Mouse (Mus musculus) embryonic facial prominence, embryonic 12.5 days (tissue): ENCODE data around the gene Mark4. TPM values are rescaled to one million over a fixed set of nuclear protein-coding genes. Genes with fewer than 3 reads are reported as not detected.

ENCODE experiments used
- ATAC-seq: fragments of 200-750 bp; cut with Nextera tagmentation; 2 replicates; pipeline ENCODE4 v1.8.0; 2017; ENCODE audit not compliant: insufficient number of reproducible peaks, insufficient read depth, low FRiP score, low TSS enrichment
- H3K27ac ChIP-seq: fragments of 300-500 bp; sonication (generic); 2 replicates; pipeline ENCODE4 v1.5.1; 2016; ENCODE audit warnings: mild to moderate bottlenecking
- H3K27me3 ChIP-seq: fragments of 300-500 bp; sonication (generic); 2 replicates; pipeline ENCODE4 v1.6.1; 2016; ENCODE audit warnings: mild to moderate bottlenecking, moderate library complexity
- H3K36me3 ChIP-seq: fragments of 300-500 bp; sonication (generic); 2 replicates; pipeline ENCODE4 v1.6.1; 2016; ENCODE audit warnings: mild to moderate bottlenecking
- H3K4me1 ChIP-seq: fragments of 300-500 bp; sonication (generic); 2 replicates; pipeline ENCODE4 v1.6.1; 2016
- H3K4me2 ChIP-seq: fragments of 300-500 bp; sonication (generic); replicated peaks from 2 replicates; pipeline ENCODE4 v1.6.1; 2016; ENCODE audit warnings: mild to moderate bottlenecking, moderate library complexity
- H3K4me3 ChIP-seq: fragments of 300-500 bp; sonication (generic); 2 replicates; pipeline ENCODE4 v1.5.1; 2016; ENCODE audit warnings: mild to moderate bottlenecking
- H3K9ac ChIP-seq: fragments of 300-500 bp; sonication (generic); 2 replicates; pipeline ENCODE4 v1.6.1; 2016; ENCODE audit warnings: mild to moderate bottlenecking, moderate library complexity
- H3K9me3 ChIP-seq: fragments of 300-500 bp; sonication (generic); 2 replicates; pipeline ENCODE4 v1.6.1; 2016; ENCODE audit warnings: mild to moderate bottlenecking, moderate library complexity
- WGBS: fragments of 180-500 bp; shearing (Covaris S2); methylation state at CpG from one replicate; pipeline ENCODE4 v1.1.7; 2016; 5-methylcytosine and 5-hydroxymethylcytosine counted together
- polyA plus RNA-seq: library from polyadenylated mRNA; unstranded; fragments of >200 nt; fragmentation: Nextera tagmentation; extraction: Ambion mirVana; gene quantifications from 2 replicates; pipeline ENCODE4 v1.2.1, GENCODE M21; 2016

The Mark4 gene
- polyA plus RNA-seq, 1 experiment from 2014 or later = 16.3 TPM

GRCm38 (mm10) chr7:19494751-19495474 is 36.3 kb upstream of the Mark4 start:
- ATAC-seq = no peak
- peaks cover 13% of the 10 kb centered on the region; the same call in 1 of the 2 replicates for H3K4me1 ChIP-seq
- no peak overlapping the region for H3K4me3 ChIP-seq
- no peak overlapping the region for H3K4me2 ChIP-seq
- H3K9ac ChIP-seq = no peak overlapping the region
- H3K27me3 ChIP-seq = peaks cover 43% of the 10 kb centered on the region
- H3K27ac ChIP-seq = no peak overlapping the region
- 79% methylated on average over 25 of the region's 25 CpGs for WGBS
- H3K9me3 ChIP-seq = no peaks in the 10 kb centered on the region
- H3K36me3 ChIP-seq = no peaks in the 10 kb centered on the region

- no peak for ATAC-seq
- WGBS = 2% methylated on average over 26 of the region's 26 CpGs
- peak overlapping the region; percentile 49 for H3K4me2 ChIP-seq
- peaks cover 72% of the 10 kb centered on the region for H3K27me3 ChIP-seq
- H3K4me3 ChIP-seq = peak overlapping the region; percentile 26
- no peaks in the 10 kb centered on the region for H3K9me3 ChIP-seq
- H3K4me1 ChIP-seq = peaks cover 17% of the 10 kb centered on the region; the same call in 1 of the 2 replicates
- no peak overlapping the region for H3K9ac ChIP-seq
- 0 out of 2 replicates have a peak overlapping the region, but pooled peaks have one; percentile 23 for H3K27ac ChIP-seq
- no peaks in the 10 kb centered on the region for H3K36me3 ChIP-seq
Observed at GRCm38 (mm10) chr7:19491731-19492130, 33.1 kb upstream of the Mark4 start.

GRCm38 (mm10) chr7:19489525-19489924 is 30.9 kb upstream of the Mark4 start:
- no peak overlapping the region for H3K27ac ChIP-seq
- 9% methylated on average over 31 of the region's 31 CpGs for WGBS

GRCm38 (mm10) chr7:19486549-19486948 is 27.9 kb upstream of the Mark4 start:
- peaks cover 5% of the 10 kb centered on the region; the same call in 1 of the 2 replicates for H3K4me1 ChIP-seq
- no peak overlapping the region for H3K4me2 ChIP-seq
- no peak for ATAC-seq
- 88% methylated on average over 7 of the region's 7 CpGs for WGBS
- no peak overlapping the region for H3K9ac ChIP-seq
- no peaks in the 10 kb centered on the region for H3K9me3 ChIP-seq
- no peak overlapping the region for H3K4me3 ChIP-seq
- H3K27ac ChIP-seq = no peak overlapping the region
- H3K36me3 ChIP-seq = no peaks in the 10 kb centered on the region
- H3K27me3 ChIP-seq = peaks cover 54% of the 10 kb centered on the region

More at GRCm38 (mm10) chr7:19489525-19489924, 30.9 kb upstream of the Mark4 start:
- H3K36me3 ChIP-seq = no peaks in the 10 kb centered on the region
- no peak for ATAC-seq
- peaks cover 15% of the 10 kb centered on the region; the same call in 1 of the 2 replicates for H3K4me1 ChIP-seq
- H3K4me2 ChIP-seq = peak overlapping the region; percentile 39
- H3K9me3 ChIP-seq = no peaks in the 10 kb centered on the region
- H3K27me3 ChIP-seq = peaks cover 71% of the 10 kb centered on the region
- H3K9ac ChIP-seq = no peak overlapping the region
- peak overlapping the region; percentile 24 for H3K4me3 ChIP-seq

- no peak for ATAC-seq
- 76% methylated on average over 1 of the region's 1 CpGs for WGBS
- H3K27me3 ChIP-seq = peaks cover 44% of the 10 kb centered on the region
Observed at GRCm38 (mm10) chr7:19485488-19485887, 26.9 kb upstream of the Mark4 start.

GRCm38 (mm10) chr7:19483281-19483680 is 24.7 kb upstream of the Mark4 start:
- H3K36me3 ChIP-seq = no peaks in the 10 kb centered on the region
- no peak overlapping the region for H3K27ac ChIP-seq
- H3K4me1 ChIP-seq = no peaks in the 10 kb centered on the region
- no peak overlapping the region for H3K9ac ChIP-seq
- WGBS = 77% methylated on average over 8 of the region's 8 CpGs
- no peak for ATAC-seq
- H3K27me3 ChIP-seq = peaks cover 27% of the 10 kb centered on the region
- no peaks in the 10 kb centered on the region for H3K9me3 ChIP-seq
- no peak overlapping the region for H3K4me3 ChIP-seq
- H3K4me2 ChIP-seq = no peak overlapping the region

More at GRCm38 (mm10) chr7:19485488-19485887, 26.9 kb upstream of the Mark4 start:
- H3K4me1 ChIP-seq = peaks cover 4% of the 10 kb centered on the region; the same call in 1 of the 2 replicates
- no peaks in the 10 kb centered on the region for H3K9me3 ChIP-seq
- no peak overlapping the region for H3K27ac ChIP-seq
- no peak overlapping the region for H3K9ac ChIP-seq
- H3K4me3 ChIP-seq = no peak overlapping the region
- H3K36me3 ChIP-seq = no peaks in the 10 kb centered on the region
- H3K4me2 ChIP-seq = no peak overlapping the region

GRCm38 (mm10) chr7:19477624-19478384 is 19.2 kb upstream of the Mark4 start:
- ATAC-seq = no peak
- 21% methylated on average over 14 of the region's 14 CpGs for WGBS
- Histone ChIP-seq H3K4me1 (0 out of 2 replicates have a peak, but pooled peaks cover 5% of the 10 kb centered on the region), H3K27me3 (peaks cover 31% of the 10 kb centered on the region), H3K4me3 (no peak overlapping the region), H3K4me2 (no peak overlapping the region), H3K9me3 (no peaks in the 10 kb centered on the region), H3K36me3 (no peaks in the 10 kb centered on the region), H3K27ac (no peak overlapping the region), H3K9ac (no peak overlapping the region)

GRCm38 (mm10) chr7:19477084-19477483 is 18.5 kb upstream of the Mark4 start:
- Histone ChIP-seq H3K4me1 (0 out of 2 replicates have a peak, but pooled peaks cover 5% of the 10 kb centered on the region), H3K27ac (no peak overlapping the region), H3K36me3 (no peaks in the 10 kb centered on the region), H3K27me3 (peaks cover 38% of the 10 kb centered on the region), H3K9ac (no peak overlapping the region), H3K4me2 (no peak overlapping the region), H3K4me3 (no peak overlapping the region), H3K9me3 (no peaks in the 10 kb centered on the region)
- ATAC-seq = no peak
- WGBS = 75% methylated on average over 2 of the region's 2 CpGs

GRCm38 (mm10) chr7:19473875-19474443 is 15.3 kb upstream of the Mark4 start:
- H3K9ac ChIP-seq = peak overlapping the region; percentile 64
- H3K4me2 ChIP-seq = peak overlapping the region; percentile 76
- H3K27me3 ChIP-seq = peaks cover 63% of the 10 kb centered on the region
- peak overlapping the region; percentile 73 for H3K27ac ChIP-seq
- H3K4me3 ChIP-seq = peak overlapping the region; percentile 52
- ATAC-seq = peak; percentile 73
- H3K9me3 ChIP-seq = no peaks in the 10 kb centered on the region
- no peaks in the 10 kb centered on the region for H3K36me3 ChIP-seq
- under 1% methylated on average over 87 of the region's 89 CpGs for WGBS
- 0 out of 2 replicates have a peak, but pooled peaks cover 5% of the 10 kb centered on the region for H3K4me1 ChIP-seq

GRCm38 (mm10) chr7:19472403-19472802 is 13.8 kb upstream of the Mark4 start:
- Histone ChIP-seq H3K27ac (no peak overlapping the region), H3K36me3 (no peaks in the 10 kb centered on the region), H3K9ac (peak overlapping the region; percentile 10; the same call in 1 of the 2 replicates), H3K27me3 (peaks cover 67% of the 10 kb centered on the region), H3K4me2 (no peak overlapping the region), H3K4me3 (no peak overlapping the region), H3K4me1 (0 out of 2 replicates have a peak, but pooled peaks cover 5% of the 10 kb centered on the region), H3K9me3 (no peaks in the 10 kb centered on the region)
- ATAC-seq = no peak
- WGBS = 41% methylated on average over 4 of the region's 4 CpGs

GRCm38 (mm10) chr7:19470308-19470707 is 11.7 kb upstream of the Mark4 start:
- peaks cover 77% of the 10 kb centered on the region for H3K27me3 ChIP-seq
- H3K4me2 ChIP-seq = no peak overlapping the region
- H3K4me3 ChIP-seq = no peak overlapping the region
- H3K27ac ChIP-seq = no peak overlapping the region
- WGBS = 9% methylated on average over 14 of the region's 14 CpGs
- no peaks in the 10 kb centered on the region for H3K9me3 ChIP-seq
- H3K4me1 ChIP-seq = peaks cover 6% of the 10 kb centered on the region; the same call in 1 of the 2 replicates
- ATAC-seq = no peak
- H3K9ac ChIP-seq = no peak overlapping the region
- no peaks in the 10 kb centered on the region for H3K36me3 ChIP-seq
